Mouse (Mus musculus) midbrain, embryonic 11.5 days (tissue): ENCODE data around the gene Rcor2. TPM values are rescaled to one million over a fixed set of nuclear protein-coding genes. Genes with fewer than 3 reads are reported as not detected.

Experiments used
- ATAC-seq: fragments of 200-750 bp; cut with Nextera tagmentation; 2 replicates; pipeline ENCODE4 v1.8.0; 2017; ENCODE audit warnings: moderate TSS enrichment, moderate library complexity; ENCODE audit not compliant: low FRiP score
- DNase-seq: peaks from one replicate; pipeline ENCODE4 v3.0.0; 2015; ENCODE audit warnings: low spot score; ENCODE audit errors: missing footprints
- H3K27ac ChIP-seq: fragments of 300-500 bp; sonication (generic); 2 replicates; pipeline ENCODE4 v1.5.1; 2014; ENCODE audit warnings: low read depth, low read length
- H3K27me3 ChIP-seq: fragments of 300-500 bp; sonication (generic); 2 replicates; pipeline ENCODE4 v1.6.1; 2014; ENCODE audit warnings: mild to moderate bottlenecking, low read length, moderate library complexity, mixed read lengths; ENCODE audit not compliant: control insufficient read depth, insufficient read depth
- H3K36me3 ChIP-seq: fragments of 300-500 bp; sonication (generic); 2 replicates; pipeline ENCODE4 v1.6.1; 2014; ENCODE audit warnings: mild to moderate bottlenecking, low read length, moderate library complexity, mixed read lengths; ENCODE audit not compliant: control insufficient read depth, insufficient read depth
- H3K4me1 ChIP-seq: fragments of 300-500 bp; sonication (generic); 2 replicates; pipeline ENCODE4 v1.6.1; 2014; ENCODE audit warnings: low read length; ENCODE audit not compliant: control insufficient read depth, insufficient read depth
- H3K4me2 ChIP-seq: fragments of 300-500 bp; sonication (generic); 2 replicates; pipeline ENCODE4 v1.6.1; 2014; ENCODE audit warnings: mild to moderate bottlenecking, moderate library complexity
- H3K4me3 ChIP-seq: fragments of 300-500 bp; sonication (generic); 2 replicates; pipeline ENCODE4 v1.5.1; 2014; ENCODE audit warnings: low read depth, low read length
- H3K9ac ChIP-seq: fragments of 300-500 bp; sonication (generic); 2 replicates; pipeline ENCODE4 v1.6.1; 2014; ENCODE audit warnings: low read length
- H3K9me3 ChIP-seq: fragments of 300-500 bp; sonication (generic); 2 replicates; pipeline ENCODE4 v1.6.1; 2016; ENCODE audit warnings: low read length; ENCODE audit not compliant: control insufficient read depth
- WGBS: fragments of 180-500 bp; shearing (Covaris S2); extraction: QIAGEN DNeasy Blood & Tissue Kit; methylation state at CpG from one replicate; pipeline ENCODE4 v1.1.7; 2014; 5-methylcytosine and 5-hydroxymethylcytosine counted together
- polyA plus RNA-seq: library from polyadenylated mRNA; unstranded; fragments of >200 nt; fragmentation: Nextera tagmentation; extraction: Ambion mirVana; gene quantifications from 2 replicates; pipeline ENCODE4 v1.2.1, GENCODE M21; 2014

The Rcor2 gene
- polyA plus RNA-seq, 1 experiment from 2014 or later: 36.9 TPM

GRCm38 (mm10) chr19:7299052-7299451, 31.9 kb downstream of the Rcor2 start:
- no peak overlapping the region for H3K27ac ChIP-seq
- DNase-seq: peak; percentile 77

DNA sequence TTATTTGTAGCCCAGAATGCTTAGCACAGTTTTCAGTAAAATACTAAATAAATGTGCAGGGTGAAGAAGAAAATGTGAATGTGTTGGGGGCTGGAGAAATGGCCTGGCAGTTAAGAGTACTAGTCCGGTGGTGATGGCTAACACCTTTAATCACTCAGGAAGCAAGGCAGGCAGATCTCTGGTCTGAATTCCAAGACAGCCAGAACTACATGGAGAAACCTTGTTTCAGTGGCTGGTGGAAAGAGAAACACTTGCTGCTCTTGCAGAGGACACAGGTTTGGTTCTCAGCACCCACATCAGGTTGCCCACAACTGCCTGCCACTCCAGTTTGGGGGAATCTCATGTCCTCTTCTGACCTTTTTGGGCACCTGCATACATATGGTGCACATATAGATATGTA, 33.0 kb downstream of the Rcor2 start:
- Histone ChIP-seq H3K4me2 (no peak overlapping the region), H3K4me3 (no peak overlapping the region), H3K9ac (no peak overlapping the region), H3K9me3 (no peaks in the 10 kb centered on the region), H3K36me3 (no peaks in the 10 kb centered on the region; the same call in 1 of the 2 replicates), H3K4me1 (no peaks in the 10 kb centered on the region), H3K27me3 (no peaks in the 10 kb centered on the region), H3K27ac (no peak overlapping the region)
- DNase-seq (peak; percentile 65), ATAC-seq (no peak)
- 100% methylated on average over 1 of the region's 1 CpGs for WGBS

More at GRCm38 (mm10) chr19:7299052-7299451, 31.9 kb downstream of the Rcor2 start:
- no peak overlapping the region for H3K4me2 ChIP-seq
- H3K4me3 ChIP-seq: no peak overlapping the region
- ATAC-seq: no peak
- H3K36me3 ChIP-seq: no peaks in the 10 kb centered on the region; the same call in 1 of the 2 replicates
- no peaks in the 10 kb centered on the region for H3K4me1 ChIP-seq
- H3K27me3 ChIP-seq: no peaks in the 10 kb centered on the region
- no peaks in the 10 kb centered on the region for H3K9me3 ChIP-seq
- H3K9ac ChIP-seq: no peak overlapping the region

- no peaks in the 10 kb centered on the region for H3K27me3 ChIP-seq
- no peaks in the 10 kb centered on the region; the same call in 1 of the 2 replicates for H3K36me3 ChIP-seq
- no peak overlapping the region for H3K4me2 ChIP-seq
- no peak overlapping the region for H3K4me3 ChIP-seq
- peak; percentile 41 for DNase-seq
- H3K4me1 ChIP-seq: no peaks in the 10 kb centered on the region
- no peak overlapping the region for H3K27ac ChIP-seq
- no peaks in the 10 kb centered on the region for H3K9me3 ChIP-seq
- ATAC-seq: no peak
- no peak overlapping the region for H3K9ac ChIP-seq
- WGBS: 93% methylated on average over 7 of the region's 7 CpGs
Measured at GRCm38 (mm10) chr19:7301647-7302492, 34.7 kb downstream of the Rcor2 start.

GRCm38 (mm10) chr19:7302493-7302797, 35.3 kb downstream of the Rcor2 start:
- Histone ChIP-seq H3K36me3 (no peaks in the 10 kb centered on the region; the same call in 1 of the 2 replicates), H3K4me3 (no peak overlapping the region), H3K9ac (no peak overlapping the region), H3K9me3 (no peaks in the 10 kb centered on the region), H3K27me3 (no peaks in the 10 kb centered on the region), H3K4me1 (no peaks in the 10 kb centered on the region), H3K27ac (no peak overlapping the region), H3K4me2 (no peak overlapping the region)
- WGBS: 81% methylated on average over 1 of the region's 1 CpGs
- no peak for ATAC-seq
- no peak for DNase-seq

DNA sequence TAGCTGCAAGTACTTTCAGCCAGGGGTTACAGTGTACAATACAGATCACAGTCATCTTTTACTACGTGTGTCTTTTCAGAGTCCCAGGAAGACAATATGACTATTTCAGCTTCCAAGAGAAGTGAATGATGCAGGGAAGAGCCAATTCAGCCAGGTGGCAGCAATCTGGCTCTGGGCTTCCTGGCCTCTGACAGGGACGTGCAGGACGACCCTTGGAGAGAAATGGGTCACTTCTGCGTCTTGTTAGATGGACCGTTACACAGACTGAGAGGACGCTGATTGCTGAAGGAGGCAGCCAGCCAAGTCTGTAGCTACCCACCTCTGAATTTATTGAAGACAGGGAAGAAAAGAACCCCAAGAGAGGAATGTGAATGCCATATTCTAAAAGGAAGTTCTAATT, 36.7 kb downstream of the Rcor2 start:
- Histone ChIP-seq H3K4me2 (no peak overlapping the region), H3K4me1 (peaks cover 8% of the 10 kb centered on the region), H3K36me3 (no peaks in the 10 kb centered on the region; the same call in 1 of the 2 replicates), H3K9me3 (no peaks in the 10 kb centered on the region), H3K27ac (no peak overlapping the region), H3K4me3 (no peak overlapping the region), H3K9ac (no peak overlapping the region), H3K27me3 (no peaks in the 10 kb centered on the region)
- DNase-seq (peak; percentile 77), ATAC-seq (no peak)
- WGBS: 92% methylated on average over 6 of the region's 6 CpGs

GRCm38 (mm10) chr19:7304801-7305200, 37.7 kb downstream of the Rcor2 start:
- H3K9me3 ChIP-seq: no peaks in the 10 kb centered on the region
- WGBS: 86% methylated on average over 2 of the region's 2 CpGs
- no peak overlapping the region for H3K4me2 ChIP-seq
- ATAC-seq: no peak
- no peak overlapping the region for H3K4me3 ChIP-seq
- no peak overlapping the region for H3K9ac ChIP-seq
- no peak overlapping the region for H3K27ac ChIP-seq
- H3K4me1 ChIP-seq: peaks cover 10% of the 10 kb centered on the region
- no peaks in the 10 kb centered on the region for H3K27me3 ChIP-seq
- DNase-seq: peak; percentile 17
- H3K36me3 ChIP-seq: no peaks in the 10 kb centered on the region; the same call in 1 of the 2 replicates

DNA sequence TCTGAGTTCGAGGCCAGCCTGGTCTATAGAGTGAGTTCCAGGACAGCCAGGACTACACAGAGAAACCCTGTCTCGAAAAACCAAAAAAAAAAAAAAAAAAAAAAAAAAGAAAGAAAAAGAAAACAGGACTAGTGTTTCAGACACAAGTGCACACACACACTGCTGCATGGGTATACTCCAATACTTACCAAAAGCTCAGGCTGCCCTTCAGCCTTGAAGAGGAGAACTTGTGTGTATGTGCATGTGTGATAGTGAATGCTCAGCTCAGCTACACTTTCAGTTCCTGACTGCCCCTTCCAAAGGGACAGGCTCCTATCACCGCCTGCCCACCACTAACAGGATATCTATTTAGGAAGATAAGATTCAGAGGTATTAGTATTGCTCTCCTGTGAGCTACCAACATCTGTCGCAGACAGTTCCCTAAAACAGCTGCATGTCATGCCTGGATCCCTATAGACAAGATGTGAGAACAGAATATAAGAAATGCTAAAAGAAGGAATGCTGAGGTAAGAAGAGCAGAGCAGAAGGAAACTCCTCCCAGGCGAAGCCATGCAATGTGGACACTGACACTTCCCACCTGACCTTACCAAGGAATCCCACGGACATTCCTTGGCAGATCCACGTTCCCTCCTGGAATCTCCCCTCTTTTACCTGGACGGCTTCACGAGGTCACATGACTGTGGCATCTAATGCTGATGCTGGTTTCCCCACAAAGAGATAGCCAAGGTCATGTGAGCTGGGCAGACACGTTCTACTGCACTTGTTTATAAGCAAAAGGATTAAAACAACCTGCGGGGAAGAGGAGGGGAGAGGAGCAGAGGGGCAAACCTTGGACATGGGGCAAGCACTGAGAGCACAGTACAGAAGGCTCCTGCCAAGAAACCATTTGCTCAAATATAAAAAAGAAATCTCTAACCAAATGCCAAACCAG, 38.5 kb downstream of the Rcor2 start:
- no peaks in the 10 kb centered on the region for H3K27me3 ChIP-seq
- ATAC-seq (no peak), DNase-seq (peak; percentile 56)
- no peak overlapping the region for H3K9ac ChIP-seq
- no peak overlapping the region for H3K27ac ChIP-seq
- H3K4me2 ChIP-seq: no peak overlapping the region
- no peaks in the 10 kb centered on the region for H3K9me3 ChIP-seq
- H3K4me1 ChIP-seq: peaks cover 11% of the 10 kb centered on the region
- H3K36me3 ChIP-seq: no peaks in the 10 kb centered on the region; the same call in 1 of the 2 replicates
- no peak overlapping the region for H3K4me3 ChIP-seq
- 88% methylated on average over 10 of the region's 11 CpGs for WGBS

DNA sequence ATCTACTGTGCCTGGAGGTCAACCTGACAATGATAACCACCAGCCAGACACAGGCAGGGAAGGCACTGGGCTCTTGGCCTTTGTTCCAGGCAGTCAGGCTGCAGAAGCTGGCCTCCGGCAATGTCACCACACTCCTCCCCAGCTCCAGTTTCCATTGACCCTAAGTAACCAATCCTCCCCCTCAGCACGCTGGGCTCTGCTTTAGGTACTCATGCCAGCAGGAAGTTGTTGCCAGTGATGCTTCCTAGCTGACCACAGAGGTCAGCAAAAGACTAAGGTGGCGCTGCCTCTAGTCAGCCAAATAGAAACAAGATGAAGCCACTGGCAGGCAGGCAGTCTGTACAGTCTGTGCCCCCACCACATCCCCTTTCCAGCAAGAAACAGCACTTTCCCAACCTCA, 39.8 kb downstream of the Rcor2 start:
- Histone ChIP-seq H3K27ac (no peak overlapping the region), H3K4me3 (no peak overlapping the region), H3K9me3 (no peaks in the 10 kb centered on the region), H3K36me3 (no peaks in the 10 kb centered on the region; the same call in 1 of the 2 replicates), H3K4me2 (no peak overlapping the region), H3K9ac (no peak overlapping the region), H3K27me3 (no peaks in the 10 kb centered on the region), H3K4me1 (peaks cover 20% of the 10 kb centered on the region)
- peak; percentile 54 for DNase-seq
- ATAC-seq: no peak
- WGBS: 69% methylated on average over 3 of the region's 3 CpGs
